Mouse (Mus musculus) liver, embryonic 14.5 days (tissue): ENCODE results near the gene Ptprd.

Source experiments
- CTCF ChIP-seq: IDR thresholded peaks from 2 replicates; pipeline ENCODE4 v1.5.1; 2016; ENCODE audit warnings: antibody characterized with exemption, low read depth, control low read depth
- EP300 ChIP-seq: IDR thresholded peaks from 2 replicates; pipeline ENCODE4 v1.6.1; 2016; ENCODE audit warnings: antibody characterized with exemption, low read depth

- TF ChIP-seq EP300 (no peak), CTCF (no peak)
Measured at GRCm38 (mm10) chr4:76259636-76260035, 1952.1 kb downstream of the Ptprd start.
